Mouse (Mus musculus) B cell, adult 62 days (primary cell): Measurements from ENCODE around the gene Glipr1. TPM values are rescaled to one million over a fixed set of nuclear protein-coding genes. Genes with fewer than 3 reads are reported as not detected.

Experiments
- total RNA-seq: library from RNA; stranded (reverse); gene quantifications from 4 replicates; pipeline ENCODE4 v1.2.4, GENCODE M21; 2023

The Glipr1 gene
- 29.4 to 44.5 TPM (median 32.2 TPM) in 4 replicates for total RNA-seq

GRCm38 (mm10) chr10:112002544-112003215 lies at the start of gene Glipr1:
Gene Glipr1, minus strand, starts transcription at chr10:112002631.

DNA sequence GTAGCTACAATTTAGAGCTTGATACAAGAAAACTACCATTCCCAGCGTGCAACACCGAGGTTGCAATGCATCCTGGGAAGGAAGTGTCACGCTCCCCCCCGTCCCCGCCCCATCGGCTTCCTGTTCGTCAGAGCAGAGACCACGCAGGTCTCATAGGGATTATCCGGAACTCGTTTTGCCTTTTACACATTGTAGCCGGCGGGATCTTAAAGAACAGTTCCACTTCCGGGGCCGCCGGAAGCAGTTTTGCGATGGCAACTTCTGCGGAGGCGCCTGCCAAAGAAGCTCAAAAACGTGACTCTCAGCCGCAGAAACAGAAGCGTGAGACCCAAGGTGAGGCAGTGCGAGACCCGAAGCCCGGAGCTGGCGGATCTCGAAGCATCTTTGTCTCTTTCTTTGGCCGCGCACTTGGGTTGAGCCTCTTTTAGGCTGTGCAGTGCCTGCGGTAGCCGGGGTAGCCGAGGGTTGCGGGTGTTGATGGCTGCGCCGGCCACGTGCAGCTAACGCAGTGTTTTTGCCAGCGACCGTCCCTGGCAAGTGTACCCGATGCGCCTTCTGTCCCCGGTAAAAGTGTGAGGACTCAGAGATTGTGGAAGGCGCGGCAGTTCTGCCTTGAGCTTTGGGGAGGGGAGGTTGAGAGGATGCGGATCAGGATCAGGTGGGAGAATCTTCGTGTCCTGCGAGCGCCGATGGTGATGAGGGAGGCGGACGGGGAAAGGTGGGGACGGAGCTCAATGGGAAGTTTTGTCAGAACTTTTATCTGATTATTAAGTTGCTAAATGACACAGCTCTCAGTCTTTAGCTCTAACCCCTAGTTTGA lies 29.7 kb downstream of the Glipr1 start, which contains the start of gene Krr1:
Krr1 (plus strand) TSS at position 123 of the 820 bp plus-strand sequence.

Other genes with a start within 250 kb of the Glipr1 start
- gene Krr1, start 30.0 kb downstream of the Glipr1 start, total RNA-seq, result 48.6 to 55.6 TPM (median 52.6 TPM) in 4 replicates
- gene Glipr1l1, start 57.6 kb upstream of the Glipr1 start, total RNA-seq, result not detected in 4 replicates
- gene Glipr1l2, start 80.7 kb upstream of the Glipr1 start, total RNA-seq, result not detected in 4 replicates
- not detected in 4 replicates for gene Glipr1l3, start 157.7 kb upstream of the Glipr1 start, total RNA-seq
- gene Caps2, start 161.0 kb upstream of the Glipr1 start, total RNA-seq, result not detected in 4 replicates